Mouse (Mus musculus) G1E (cell line): ENCODE results near the gene Meis3.

Source experiments
- CTCF ChIP-seq: IDR thresholded peaks from 2 replicates; pipeline ENCODE4 v1.5.1; 2012; ENCODE audit warnings: low read depth, low read length, inconsistent platforms, mixed read lengths
- GATA1 ChIP-seq: IDR thresholded peaks from 2 replicates; pipeline ENCODE4 v1.6.1; 2012; ENCODE audit warnings: borderline replicate concordance, low read length, inconsistent platforms, mixed read lengths
- POLR2AphosphoS5 ChIP-seq: IDR thresholded peaks from 2 replicates; pipeline ENCODE4 v1.6.1; 2012; ENCODE audit warnings: low read depth, low read length, inconsistent platforms; ENCODE audit not compliant: insufficient replicate concordance
- TAL1 ChIP-seq: conservative IDR thresholded peaks from 2 replicates; pipeline ENCODE4 v1.6.1; 2012; ENCODE audit warnings: low read depth, low read length, inconsistent platforms, mixed read lengths

DNA sequence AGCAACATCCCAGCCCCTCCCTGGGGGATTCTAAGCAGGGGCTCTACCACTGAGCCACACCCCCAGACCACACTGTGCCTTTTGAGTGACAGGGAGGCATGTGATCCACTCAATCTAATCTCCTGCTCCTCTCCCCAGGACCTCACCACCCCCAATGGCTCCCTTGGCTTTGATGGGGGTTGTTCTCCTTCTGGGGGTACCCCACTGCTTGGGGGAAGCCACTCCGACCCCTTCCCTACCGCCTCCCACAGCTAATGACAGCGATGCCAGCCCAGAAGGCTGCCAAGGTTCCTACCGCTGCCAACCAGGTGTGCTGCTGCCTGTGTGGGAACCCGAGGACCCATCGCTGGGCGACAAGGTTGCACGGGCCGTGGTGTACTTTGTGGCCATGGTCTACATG, 41.2 kb upstream of the Meis3 start:
- TF ChIP-seq CTCF = no peak
- no peak for TF ChIP-seq TAL1
- no peak for TF ChIP-seq GATA1
- TF ChIP-seq POLR2AphosphoS5 = no peak
